Mouse (Mus musculus) Patski (cell line): ENCODE measurements at regions not wholly inside any gene's neighbourhood (a gene's known extent, or its start where the extent isn't known, plus 50 kb on each side); places are given as distances from the start of the nearest gene placed in this dataset.

ENCODE experiments used
- ATAC-seq: fragments of 100-300 bp; one replicate; pipeline ENCODE4 v1.8.0; 2021
- CTCF ChIA-PET: fragments of 350-600 bp; sonication (Branson Sonifier 250); formaldehyde crosslinking; loops from one replicate; lab custom pipeline; 2022; ENCODE audit warnings: inconsistent platforms; lab: Charles Lee
- POLR2A ChIA-PET: fragments of 350-600 bp; sonication (Branson Sonifier 250); formaldehyde crosslinking; loops from one replicate; lab custom pipeline; 2022; ENCODE audit warnings: antibody characterized with exemption, inconsistent platforms; lab: Charles Lee
- DNase-seq: peaks from one replicate; pipeline ENCODE4 v3.0.0-alpha.2; 2011; ENCODE audit warnings: low read depth, low spot score
- H3K27me3 ChIP-seq: fragments of 371-371 bp; one replicate; pipeline ENCODE4 v1.5.1; 2021
- CTCF ChIP-seq: fragments of 100-300 bp; IDR thresholded peaks from one replicate; pipeline ENCODE4 v1.5.1; 2021
- in situ Hi-C: fragments of 300-500 bp; cut with MboI; formaldehyde crosslinking; loops from 3 replicates; pipeline ENCODE4 v1.11.1; 2018; ENCODE audit warnings: low pct_unique_long_range_greater_than_20kb, mixed read lengths

DNA sequence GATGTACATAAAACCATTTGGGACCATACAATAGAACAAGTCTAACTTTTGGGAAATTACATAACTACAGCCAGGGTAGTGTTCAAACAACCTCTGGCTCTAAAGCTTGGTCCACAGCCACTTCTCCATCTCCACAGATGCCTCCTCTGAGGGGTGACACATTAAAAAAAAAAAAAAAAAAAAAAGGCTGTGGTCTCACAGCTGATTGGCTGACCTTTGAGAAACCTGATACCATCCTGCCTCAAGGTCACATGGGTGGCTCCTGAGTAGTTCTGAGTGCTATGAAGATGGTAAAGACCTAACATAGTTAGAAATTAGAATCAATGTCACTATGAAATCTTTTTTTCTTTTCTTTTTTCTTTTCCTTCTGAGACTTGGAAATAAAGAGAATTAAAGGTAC, 102.4 kb downstream of the Tmem182 start:
- ATAC-seq (no peak), DNase-seq (no peak)
- TF ChIP-seq CTCF: no peak
- H3K27me3 ChIP-seq: no peaks in the 10 kb centered on the region
- ChIA-PET POLR2A (interaction anchor here (1.1 kb wide), 1 partner anchor 15 kb away, joined by 3 read pairs; no protein-coding TSS in a partner anchor), CTCF (interaction anchor here (1.0 kb wide), 1 partner anchor 11 kb away, joined by 3 read pairs; no protein-coding TSS in a partner anchor)
- in situ Hi-C loops: no loop called here

- DNase-seq (no peak), ATAC-seq (no peak)
- in situ Hi-C loops: no loop called here
- CTCF ChIA-PET: interaction anchor here (1.4 to 1.9 kb wide), 2 partner anchors 9 kb away, joined by 3 to 6 read pairs; no protein-coding TSS in a partner anchor
- peaks cover 3% of the 10 kb centered on the region for H3K27me3 ChIP-seq
- POLR2A ChIA-PET: interaction anchor here (0.8 kb wide), 1 partner anchor 18 kb away, joined by 3 read pairs; no protein-coding TSS in a partner anchor
- no peak for TF ChIP-seq CTCF
Measured at GRCm38 (mm10) chr1:40913591-40913990, 108.2 kb downstream of the Tmem182 start.

DNA sequence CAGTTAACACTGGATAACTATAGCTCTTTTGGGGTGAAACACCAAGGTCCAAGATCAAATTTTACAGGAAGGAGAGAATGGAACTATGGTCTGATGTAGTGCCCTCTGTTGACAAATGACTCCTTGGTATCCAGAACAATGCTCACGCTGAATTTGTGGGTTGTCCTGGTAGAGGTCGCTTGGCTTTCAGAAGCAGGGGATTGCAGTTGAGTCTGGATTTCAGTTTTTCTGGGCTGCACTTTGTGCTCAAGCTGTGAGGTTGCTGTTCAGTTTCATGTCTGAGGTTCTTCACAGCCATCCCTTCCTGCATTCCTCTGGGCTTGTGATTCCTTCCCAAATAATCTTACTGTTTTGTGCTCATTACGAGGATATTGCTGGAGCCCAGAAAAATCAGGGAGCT, 118.9 kb downstream of the Tmem182 start:
- in situ Hi-C loops: no loop called here
- ChIA-PET CTCF (interaction anchor here (1.2 to 1.9 kb wide), 6 partner anchors 15 to 40 kb away, joined by 3 to 6 read pairs (median 4); no protein-coding TSS in a partner anchor), POLR2A (no interaction called here)
- DNase-seq: no peak
- no peak for TF ChIP-seq CTCF
- peak; percentile 37 for ATAC-seq
- H3K27me3 ChIP-seq: no peaks in the 10 kb centered on the region

GRCm38 (mm10) chr1:40924780-40925179, 119.4 kb downstream of the Tmem182 start:
- in situ Hi-C loops: no loop called here
- CTCF ChIA-PET: interaction anchor here (1.2 to 1.9 kb wide), 6 partner anchors 14 to 41 kb away, joined by 3 to 6 read pairs (median 4); no protein-coding TSS in a partner anchor
- TF ChIP-seq CTCF: no peak
- POLR2A ChIA-PET: no interaction called here
- H3K27me3 ChIP-seq: no peaks in the 10 kb centered on the region
- DNase-seq: peak; percentile 60
- ATAC-seq: peak; percentile 88

- ChIA-PET CTCF (no interaction called here), POLR2A (interaction anchor here (1.0 kb wide), 1 partner anchor 18 kb away, joined by 3 read pairs; no protein-coding TSS in a partner anchor)
- in situ Hi-C loops: no loop called here
- no peaks in the 10 kb centered on the region for H3K27me3 ChIP-seq
- ATAC-seq: no peak
- no peak for TF ChIP-seq CTCF
- no peak for DNase-seq
Measured at GRCm38 (mm10) chr1:40931374-40931773, 126.0 kb downstream of the Tmem182 start.

DNA sequence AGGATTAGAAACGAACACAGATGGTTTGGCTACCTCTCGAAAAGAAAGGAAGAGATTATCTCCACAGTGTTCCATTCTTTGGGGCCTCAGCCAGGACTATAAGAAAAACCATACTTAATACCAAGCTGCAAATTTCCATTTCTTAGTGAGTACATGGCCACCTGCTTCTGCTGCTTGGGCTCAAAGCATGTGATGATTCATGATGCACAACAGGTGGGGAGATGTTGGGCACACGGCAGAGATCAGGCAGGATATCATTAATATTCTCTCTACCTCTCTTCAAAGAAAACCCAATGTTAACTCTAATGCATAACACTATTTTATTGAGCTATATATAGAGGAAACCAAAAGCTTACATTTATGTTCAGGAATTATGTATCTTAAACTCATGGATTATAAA, 131.3 kb downstream of the Tmem182 start:
- ATAC-seq (no peak), DNase-seq (no peak)
- POLR2A ChIA-PET: no interaction called here
- peaks cover 3% of the 10 kb centered on the region for H3K27me3 ChIP-seq
- in situ Hi-C loops: no loop called here
- CTCF ChIA-PET: interaction anchor here (0.9 kb wide), 1 partner anchor 14 kb away, joined by 3 read pairs; no protein-coding TSS in a partner anchor
- no peak for TF ChIP-seq CTCF

- CTCF ChIA-PET: interaction anchor here (0.9 kb wide), 1 partner anchor 9 kb away, joined by 3 read pairs; no protein-coding TSS in a partner anchor
- no peak for TF ChIP-seq CTCF
- H3K27me3 ChIP-seq: peaks cover 10% of the 10 kb centered on the region
- no peak for ATAC-seq
- no peak for DNase-seq
- POLR2A ChIA-PET: no interaction called here
- in situ Hi-C loops: no loop called here
Measured at GRCm38 (mm10) chr1:40942751-40943150, 137.3 kb downstream of the Tmem182 start.

DNA sequence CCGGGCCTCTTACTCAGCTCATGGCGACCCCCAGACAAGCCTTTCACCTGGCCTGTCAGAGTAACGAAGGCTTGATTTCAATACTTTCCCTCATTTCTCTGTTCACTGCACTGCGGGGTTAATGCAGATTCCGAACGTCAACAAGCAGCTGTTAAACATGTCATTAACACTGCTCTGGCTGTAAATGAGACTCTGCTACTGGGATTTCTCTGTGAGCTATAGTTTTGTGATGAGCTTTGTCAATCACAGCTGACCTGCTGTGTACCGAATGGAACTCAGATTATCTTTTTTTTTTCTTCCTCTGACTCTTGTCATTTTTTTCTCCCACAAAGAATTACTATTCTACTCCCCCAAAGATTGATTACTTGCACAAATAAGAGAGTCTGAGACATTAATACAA, 137.8 kb downstream of the Tmem182 start:
- DNase-seq (no peak), ATAC-seq (no peak)
- ChIA-PET POLR2A (no interaction called here), CTCF (interaction anchor here (0.9 kb wide), 1 partner anchor 10 kb away, joined by 3 read pairs; no protein-coding TSS in a partner anchor)
- in situ Hi-C loops: no loop called here
- TF ChIP-seq CTCF: no peak
- peaks cover 8% of the 10 kb centered on the region for H3K27me3 ChIP-seq

DNA sequence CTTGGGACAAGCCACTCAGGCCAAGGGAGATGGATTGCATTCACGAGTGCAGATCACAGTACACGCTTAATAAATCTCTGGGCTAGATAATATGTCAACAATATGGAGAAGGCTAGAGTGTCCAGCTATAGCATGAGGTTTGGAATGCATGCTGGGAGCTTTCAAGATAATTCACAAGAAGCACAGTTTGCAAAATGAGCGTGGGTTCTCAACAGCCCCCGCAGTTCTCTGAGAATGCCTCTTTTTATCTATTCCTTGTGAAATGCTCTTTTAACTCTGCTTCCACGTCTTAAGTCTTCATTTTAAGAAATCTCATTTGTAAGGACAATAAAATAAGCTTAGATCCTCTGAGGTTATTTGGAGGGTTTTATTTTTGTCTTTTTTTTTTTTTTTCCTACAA, 145.2 kb downstream of the Tmem182 start:
- ATAC-seq (no peak), DNase-seq (no peak)
- CTCF ChIA-PET: interaction anchor here (1.1 to 1.4 kb wide), 2 partner anchors 11 to 13 kb away, joined by 3 read pairs; no protein-coding TSS in a partner anchor
- peaks cover 5% of the 10 kb centered on the region for H3K27me3 ChIP-seq
- TF ChIP-seq CTCF: no peak
- in situ Hi-C loops: no loop called here
- POLR2A ChIA-PET: interaction anchor here (0.6 kb wide), 1 partner anchor 25 kb away, joined by 3 read pairs; no protein-coding TSS in a partner anchor

GRCm38 (mm10) chr1:40954720-40955163, 149.3 kb downstream of the Tmem182 start:
- TF ChIP-seq CTCF: no peak
- peaks cover 20% of the 10 kb centered on the region for H3K27me3 ChIP-seq
- POLR2A ChIA-PET: no interaction called here
- no peak for ATAC-seq
- in situ Hi-C loops: no loop called here
- CTCF ChIA-PET: no interaction called here
- DNase-seq: no peak
